Mouse (Mus musculus) lung, embryonic 15.5 days (tissue): ENCODE results near the gene Znrf2. TPM values are rescaled to one million over a fixed set of nuclear protein-coding genes. Genes with fewer than 3 reads are reported as not detected.

ENCODE experiments used
- polyA plus RNA-seq: library from polyadenylated mRNA; unstranded; fragments of >200 nt; fragmentation: Nextera tagmentation; extraction: Ambion mirVana; gene quantifications from 2 replicates; pipeline ENCODE4 v1.2.1, GENCODE M21; 2015

Znrf2 gene
- polyA plus RNA-seq, 1 experiment from 2014 or later = 3.6 TPM

Other genes starting within 250 kb of the Znrf2 start
- gene Plekha8, start 221.8 kb upstream of the Znrf2 start, polyA plus RNA-seq = 7.0 and 7.7 TPM in 2 replicates
- 23.4 and 27.6 TPM in 2 replicates for gene Fkbp14, start 219.6 kb upstream of the Znrf2 start, polyA plus RNA-seq
- 4.2 and 4.3 TPM in 2 replicates for gene Mturn, start 135.3 kb upstream of the Znrf2 start, polyA plus RNA-seq
- gene Nod1, start 155.7 kb downstream of the Znrf2 start, polyA plus RNA-seq = 6.6 and 7.6 TPM in 2 replicates
- gene Ggct, start 176.0 kb downstream of the Znrf2 start, polyA plus RNA-seq = 7.0 and 7.4 TPM in 2 replicates
- 142 and 146 TPM in 2 replicates for gene Gars, start 221.1 kb downstream of the Znrf2 start, polyA plus RNA-seq